Mouse (Mus musculus): ENCODE data around the gene Lta. TPM values are rescaled to one million over a fixed set of nuclear protein-coding genes. Genes with fewer than 3 reads are reported as not detected.

The Lta gene
- polyA plus RNA-seq, 1 experiment from 2014 or later: not detected

- peaks cover 0 to 3% of the 10 kb centered on the region in 2 experiments; a peak in 2 of 4 replicates for H3K4me1 ChIP-seq (ENCODE audit: control insufficient read depth in 2 of 2, insufficient read depth in 2 of 2, low read length in 2 of 2)
- no peak overlapping the region for H3K9ac ChIP-seq (ENCODE audit: low read length)
- no peak for ATAC-seq (ENCODE audit: insufficient number of reproducible peaks, insufficient read depth, low FRiP score, low read depth)
- no peak overlapping the region for H3K4me3 ChIP-seq (ENCODE audit: control insufficient read depth in 1 of 2, insufficient read depth in 1 of 2, low read depth in 1 of 2, low read length in 2 of 2)
- WGBS: 66% methylated on average over 4 of the region's 4 CpGs
- H3K9me3 ChIP-seq (ENCODE audit: control insufficient read depth, low read length): no peaks in the 10 kb centered on the region
- H3K27me3 ChIP-seq (ENCODE audit: control insufficient read depth, insufficient read depth, low read length): no peaks in the 10 kb centered on the region
- no peak overlapping the region for H3K4me2 ChIP-seq (ENCODE audit: low read length)
- H3K36me3 ChIP-seq (ENCODE audit: control insufficient read depth, insufficient read depth, low read length): no peaks in the 10 kb centered on the region
- no peak overlapping the region for H3K27ac ChIP-seq (replicated peaks in 1 of 2; ENCODE audit: control insufficient read depth in 1 of 2, insufficient read depth in 1 of 2, low read depth in 2 of 2, low read length in 2 of 2)
Measured at GRCm38 (mm10) chr17:35187345-35187744, 17.8 kb downstream of the Lta start.

GRCm38 (mm10) chr17:35186681-35187080, 18.5 kb downstream of the Lta start:
- Histone ChIP-seq H3K9ac (ENCODE audit: low read length) (peak overlapping the region; percentile 54; the same call in 1 of the 2 replicates), H3K9me3 (ENCODE audit: control insufficient read depth, low read length) (no peaks in the 10 kb centered on the region), H3K27ac (replicated peaks in 1 of 2; ENCODE audit: control insufficient read depth in 1 of 2, insufficient read depth in 1 of 2, low read depth in 2 of 2, low read length in 2 of 2) (peak overlapping the region in 1 of 2 experiments; percentile 57; a peak in 2 of 4 replicates), H3K4me1 (ENCODE audit: control insufficient read depth in 2 of 2, insufficient read depth in 2 of 2, low read length in 2 of 2) (peaks cover 0 to 3% of the 10 kb centered on the region in 2 experiments; a peak in 2 of 4 replicates), H3K36me3 (ENCODE audit: control insufficient read depth, insufficient read depth, low read length) (no peaks in the 10 kb centered on the region), H3K27me3 (ENCODE audit: control insufficient read depth, insufficient read depth, low read length) (no peaks in the 10 kb centered on the region), H3K4me3 (ENCODE audit: control insufficient read depth in 1 of 2, insufficient read depth in 1 of 2, low read depth in 1 of 2, low read length in 2 of 2) (peak overlapping the region; percentile 17 to 49; a peak in 3 of 4 replicates), H3K4me2 (ENCODE audit: low read length) (peak overlapping the region; percentile 70)
- ATAC-seq (ENCODE audit: insufficient number of reproducible peaks, insufficient read depth, low FRiP score, low read depth): no peak
- 1% methylated on average over 4 of the region's 4 CpGs for WGBS

- ATAC-seq (ENCODE audit: insufficient number of reproducible peaks, insufficient read depth, low FRiP score, low read depth): no peak
- Histone ChIP-seq H3K4me2 (ENCODE audit: low read length) (peak overlapping the region; percentile 70), H3K27ac (replicated peaks in 1 of 2; ENCODE audit: control insufficient read depth in 1 of 2, insufficient read depth in 1 of 2, low read depth in 2 of 2, low read length in 2 of 2) (peak overlapping the region; percentile 17 to 57), H3K4me3 (ENCODE audit: control insufficient read depth in 1 of 2, insufficient read depth in 1 of 2, low read depth in 1 of 2, low read length in 2 of 2) (peak overlapping the region; percentile 44 to 49), H3K9me3 (ENCODE audit: control insufficient read depth, low read length) (no peaks in the 10 kb centered on the region), H3K9ac (ENCODE audit: low read length) (peak overlapping the region; percentile 54), H3K36me3 (ENCODE audit: control insufficient read depth, insufficient read depth, low read length) (no peaks in the 10 kb centered on the region), H3K4me1 (ENCODE audit: control insufficient read depth in 2 of 2, insufficient read depth in 2 of 2, low read length in 2 of 2) (peaks cover 0 to 3% of the 10 kb centered on the region in 2 experiments; a peak in 2 of 4 replicates), H3K27me3 (ENCODE audit: control insufficient read depth, insufficient read depth, low read length) (no peaks in the 10 kb centered on the region)
- WGBS: 4% methylated on average over 18 of the region's 18 CpGs
Measured at GRCm38 (mm10) chr17:35185639-35186611, 19.2 kb downstream of the Lta start.

DNA sequence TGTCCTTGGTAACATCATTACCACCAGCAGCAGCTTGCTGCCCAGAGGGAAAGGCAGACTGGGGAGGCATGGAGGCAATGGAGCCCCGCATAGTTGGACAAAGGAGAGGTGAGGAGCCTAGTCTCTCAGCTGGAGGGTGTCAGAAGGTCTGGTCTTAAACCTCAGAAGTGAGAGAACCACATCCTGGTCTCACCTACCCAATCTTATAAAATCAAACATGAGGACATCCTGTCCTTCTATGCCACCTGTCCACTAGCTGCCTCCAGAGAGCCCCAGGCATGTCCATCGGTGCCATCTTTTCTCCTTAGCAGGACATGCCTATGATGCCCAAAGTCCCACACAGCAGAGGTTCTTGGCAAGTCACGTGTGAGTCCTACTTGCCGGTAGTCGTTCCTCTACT, 25.1 kb downstream of the Lta start:
- Histone ChIP-seq H3K36me3 (ENCODE audit: control insufficient read depth, insufficient read depth, low read length) (no peaks in the 10 kb centered on the region), H3K9ac (ENCODE audit: low read length) (no peak overlapping the region), H3K4me3 (ENCODE audit: control insufficient read depth in 1 of 2, insufficient read depth in 1 of 2, low read depth in 1 of 2, low read length in 2 of 2) (no peak overlapping the region), H3K9me3 (ENCODE audit: control insufficient read depth, low read length) (no peaks in the 10 kb centered on the region), H3K4me1 (ENCODE audit: control insufficient read depth in 2 of 2, insufficient read depth in 2 of 2, low read length in 2 of 2) (no peaks in the 10 kb centered on the region), H3K27ac (replicated peaks in 1 of 2; ENCODE audit: control insufficient read depth in 1 of 2, insufficient read depth in 1 of 2, low read depth in 2 of 2, low read length in 2 of 2) (no peak overlapping the region), H3K4me2 (ENCODE audit: low read length) (no peak overlapping the region), H3K27me3 (ENCODE audit: control insufficient read depth, insufficient read depth, low read length) (no peaks in the 10 kb centered on the region)
- 76% methylated on average over 5 of the region's 5 CpGs for WGBS
- no peak for ATAC-seq (ENCODE audit: insufficient number of reproducible peaks, insufficient read depth, low FRiP score, low read depth)

- Histone ChIP-seq H3K27me3 (ENCODE audit: control insufficient read depth, insufficient read depth, low read length) (no peaks in the 10 kb centered on the region), H3K4me3 (ENCODE audit: control insufficient read depth in 1 of 2, insufficient read depth in 1 of 2, low read depth in 1 of 2, low read length in 2 of 2) (no peak overlapping the region), H3K36me3 (ENCODE audit: control insufficient read depth, insufficient read depth, low read length) (no peaks in the 10 kb centered on the region), H3K4me1 (ENCODE audit: control insufficient read depth in 2 of 2, insufficient read depth in 2 of 2, low read length in 2 of 2) (no peaks in the 10 kb centered on the region), H3K4me2 (ENCODE audit: low read length) (no peak overlapping the region), H3K27ac (replicated peaks in 1 of 2; ENCODE audit: control insufficient read depth in 1 of 2, insufficient read depth in 1 of 2, low read depth in 2 of 2, low read length in 2 of 2) (no peak overlapping the region), H3K9ac (ENCODE audit: low read length) (no peak overlapping the region), H3K9me3 (ENCODE audit: control insufficient read depth, low read length) (no peaks in the 10 kb centered on the region)
- ATAC-seq (ENCODE audit: insufficient number of reproducible peaks, insufficient read depth, low FRiP score, low read depth): peak; percentile 29; the same call in 1 of the 2 replicates
- WGBS: 15% methylated on average over 5 of the region's 5 CpGs
Measured at GRCm38 (mm10) chr17:35178528-35178927, 26.6 kb downstream of the Lta start.

GRCm38 (mm10) chr17:35175968-35176367, 29.2 kb downstream of the Lta start, which contains the start of gene Aif1:
TSS of gene Aif1 (minus strand) at chr17:35176068.
- H3K27me3 ChIP-seq (ENCODE audit: control insufficient read depth, insufficient read depth, low read length): no peaks in the 10 kb centered on the region
- no peak within 1 kb of the TSS for H3K9ac ChIP-seq (ENCODE audit: low read length)
- no peak within 1 kb of the TSS for H3K27ac ChIP-seq (replicated peaks in 1 of 2; ENCODE audit: control insufficient read depth in 1 of 2, insufficient read depth in 1 of 2, low read depth in 2 of 2, low read length in 2 of 2)
- H3K36me3 ChIP-seq (ENCODE audit: control insufficient read depth, insufficient read depth, low read length): no peaks in the 10 kb centered on the region
- H3K9me3 ChIP-seq (ENCODE audit: control insufficient read depth, low read length): no peaks in the 10 kb centered on the region
- no peak for ATAC-seq (ENCODE audit: insufficient number of reproducible peaks, insufficient read depth, low FRiP score, low read depth)
- no peak within 1 kb of the TSS for H3K4me3 ChIP-seq (ENCODE audit: control insufficient read depth in 1 of 2, insufficient read depth in 1 of 2, low read depth in 1 of 2, low read length in 2 of 2)
- no peaks in the 10 kb centered on the region; a peak in 1 of 4 replicates for H3K4me1 ChIP-seq (ENCODE audit: control insufficient read depth in 2 of 2, insufficient read depth in 2 of 2, low read length in 2 of 2)
- no peak within 1 kb of the TSS for H3K4me2 ChIP-seq (ENCODE audit: low read length)
- 63% methylated on average over 2 of the region's 2 CpGs for WGBS

DNA sequence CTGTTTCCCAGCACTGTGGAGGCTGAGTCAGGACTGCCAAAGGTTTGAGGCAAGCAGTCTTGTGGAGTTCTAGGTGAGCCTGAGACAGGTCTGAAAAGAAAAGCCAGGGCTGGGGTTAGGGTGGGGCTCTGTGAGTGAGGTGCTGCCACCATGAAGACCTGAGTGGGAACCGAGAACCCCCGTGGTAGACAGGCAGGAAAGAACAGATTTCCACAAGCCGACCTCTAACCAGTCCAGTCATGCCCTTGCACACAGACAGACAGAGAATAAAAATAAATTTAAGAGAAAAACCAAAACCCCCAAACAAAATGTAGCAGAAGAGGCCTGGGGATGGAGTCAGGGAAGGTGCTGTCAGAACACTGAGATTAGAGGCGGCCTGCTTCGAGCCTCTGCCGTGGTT, 29.8 kb downstream of the Lta start:
- H3K27me3 ChIP-seq (ENCODE audit: control insufficient read depth, insufficient read depth, low read length): no peaks in the 10 kb centered on the region
- no peak for ATAC-seq (ENCODE audit: insufficient number of reproducible peaks, insufficient read depth, low FRiP score, low read depth)

More for the DNA sequence above, 29.8 kb downstream of the Lta start:
- H3K4me3 ChIP-seq (ENCODE audit: control insufficient read depth in 1 of 2, insufficient read depth in 1 of 2, low read depth in 1 of 2, low read length in 2 of 2): no peak overlapping the region
- H3K36me3 ChIP-seq (ENCODE audit: control insufficient read depth, insufficient read depth, low read length): no peaks in the 10 kb centered on the region
- 76% methylated on average over 6 of the region's 6 CpGs for WGBS
- no peaks in the 10 kb centered on the region; a peak in 1 of 4 replicates for H3K4me1 ChIP-seq (ENCODE audit: control insufficient read depth in 2 of 2, insufficient read depth in 2 of 2, low read length in 2 of 2)
- no peak overlapping the region for H3K9ac ChIP-seq (ENCODE audit: low read length)
- H3K9me3 ChIP-seq (ENCODE audit: control insufficient read depth, low read length): no peaks in the 10 kb centered on the region
- no peak overlapping the region for H3K27ac ChIP-seq (replicated peaks in 1 of 2; ENCODE audit: control insufficient read depth in 1 of 2, insufficient read depth in 1 of 2, low read depth in 2 of 2, low read length in 2 of 2)
- H3K4me2 ChIP-seq (ENCODE audit: low read length): no peak overlapping the region

All from heart, embryonic 14.5 days (tissue).